Mouse (Mus musculus): ENCODE results near the gene Copa.

The Copa gene

GRCm38 (mm10) chr1:172082899-172083445 lies 643 bp downstream of the Copa start:
- no peak for DNase-seq (ENCODE audit: low read depth, low spot score)

DNA sequence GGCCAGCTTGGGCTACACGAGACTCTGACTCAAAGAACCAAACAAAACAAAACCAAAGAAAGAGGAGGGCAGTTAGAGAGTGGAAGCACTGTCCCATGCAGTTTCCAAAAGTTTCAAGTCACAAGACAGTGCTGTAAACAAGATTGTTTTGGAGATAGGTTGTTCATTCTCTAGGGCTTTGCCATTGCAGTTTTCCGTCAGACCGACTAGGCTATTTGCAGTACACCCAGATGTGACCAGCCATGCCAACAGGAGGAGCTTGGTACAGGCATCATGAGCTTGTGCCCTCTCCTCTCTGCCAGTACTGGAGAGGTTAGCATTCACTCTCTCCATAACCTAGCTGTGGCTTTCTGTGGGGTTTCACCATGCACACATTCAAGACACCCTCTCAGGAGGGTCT lies 11.2 kb downstream of the Copa start:
- no peak for DNase-seq (ENCODE audit: low read depth, low spot score)

DNA sequence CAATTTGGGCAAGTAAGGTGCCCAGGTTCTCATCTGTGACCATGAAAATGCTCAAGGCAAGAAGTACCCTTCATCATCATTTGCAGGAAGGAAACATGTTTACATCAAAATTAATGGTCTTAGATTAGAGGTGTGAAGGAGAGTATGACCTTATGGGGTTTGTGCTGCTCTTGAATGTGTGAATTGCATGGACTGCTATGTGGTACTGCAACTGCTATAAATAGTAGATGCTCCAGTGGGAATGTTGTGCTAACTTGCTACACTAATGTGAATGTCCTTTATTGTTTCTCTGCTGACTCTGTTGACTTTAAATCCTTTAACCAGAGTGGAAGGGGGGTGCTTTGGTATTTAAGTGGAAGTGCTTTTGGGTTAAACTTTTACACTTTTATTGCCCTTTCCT lies 12.0 kb downstream of the Copa start:
- no peak for DNase-seq (ENCODE audit: low read depth, low spot score)

- no peak for DNase-seq (ENCODE audit: low read depth, low spot score)
Measured at GRCm38 (mm10) chr1:172095202-172095601, 12.9 kb downstream of the Copa start.

GRCm38 (mm10) chr1:172099325-172100033 lies 17.1 kb downstream of the Copa start:
- DNase-seq (ENCODE audit: low read depth, low spot score), result no peak

GRCm38 (mm10) chr1:172103619-172104018 lies 21.3 kb downstream of the Copa start:
- no peak for DNase-seq (ENCODE audit: low read depth, low spot score)

DNA sequence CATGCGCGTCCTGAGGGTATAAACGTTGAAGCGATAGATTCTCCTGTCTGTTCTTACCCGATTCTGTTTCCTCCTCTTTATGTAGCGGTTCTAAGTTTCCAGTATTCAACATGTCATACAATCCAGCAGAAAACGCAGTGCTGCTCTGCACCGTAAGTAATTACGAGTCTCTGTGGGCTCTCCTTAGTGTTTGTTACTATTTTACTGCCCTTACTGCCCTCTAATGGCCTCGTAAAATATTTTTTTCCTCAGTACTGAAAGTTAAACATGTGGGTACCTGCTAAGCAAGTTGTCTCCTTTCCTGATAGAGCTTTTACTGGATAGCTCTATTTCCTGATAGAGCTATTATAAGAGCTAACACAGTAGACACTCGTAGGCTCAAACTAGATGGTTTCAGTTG lies 22.8 kb downstream of the Copa start:
- no peak for DNase-seq (ENCODE audit: low read depth, low spot score)

- DNase-seq (ENCODE audit: low read depth, low spot score), result no peak
Measured at GRCm38 (mm10) chr1:172107777-172108477, 25.6 kb downstream of the Copa start.

- no peak for DNase-seq (ENCODE audit: low read depth, low spot score)
Measured at GRCm38 (mm10) chr1:172116948-172117347, 34.6 kb downstream of the Copa start.

DNA sequence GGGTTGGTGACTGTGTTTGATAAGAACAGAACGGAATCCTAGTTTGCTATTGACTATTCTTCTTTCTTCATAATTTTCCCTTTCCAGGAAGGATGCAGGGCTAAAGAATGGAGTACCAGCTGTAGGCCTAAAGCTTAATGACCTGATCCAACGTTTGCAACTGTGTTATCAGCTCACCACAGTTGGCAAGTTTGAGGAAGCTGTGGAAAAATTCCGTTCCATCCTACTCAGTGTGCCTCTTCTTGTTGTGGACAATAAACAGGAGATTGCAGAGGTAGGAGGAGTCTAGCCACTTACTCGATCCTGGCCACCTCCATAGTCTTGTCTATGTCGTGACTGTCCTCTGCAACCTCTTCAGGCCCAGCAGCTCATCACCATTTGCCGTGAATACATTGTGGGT lies 36.8 kb downstream of the Copa start:
- DNase-seq (ENCODE audit: low read depth, low spot score), result no peak

DNA sequence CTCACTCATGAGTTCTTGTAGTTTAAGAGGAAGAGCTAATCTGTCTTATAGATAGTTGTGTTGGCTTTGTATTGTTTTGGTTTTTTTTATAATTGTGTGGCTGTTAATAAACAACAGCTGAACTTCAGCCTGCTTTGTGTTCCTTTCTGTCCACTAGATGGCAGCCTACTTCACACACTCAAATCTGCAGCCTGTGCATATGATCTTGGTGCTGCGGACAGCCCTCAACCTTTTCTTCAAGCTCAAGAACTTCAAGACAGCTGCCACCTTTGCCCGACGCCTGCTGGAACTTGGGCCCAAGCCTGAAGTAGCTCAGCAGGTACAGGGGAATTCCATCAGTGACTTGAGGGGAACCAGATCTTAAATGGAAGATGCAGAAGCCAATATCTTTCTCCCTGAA lies 37.4 kb downstream of the Copa start:
- peak; percentile 39 for DNase-seq (ENCODE audit: low read depth, low spot score)

DNA sequence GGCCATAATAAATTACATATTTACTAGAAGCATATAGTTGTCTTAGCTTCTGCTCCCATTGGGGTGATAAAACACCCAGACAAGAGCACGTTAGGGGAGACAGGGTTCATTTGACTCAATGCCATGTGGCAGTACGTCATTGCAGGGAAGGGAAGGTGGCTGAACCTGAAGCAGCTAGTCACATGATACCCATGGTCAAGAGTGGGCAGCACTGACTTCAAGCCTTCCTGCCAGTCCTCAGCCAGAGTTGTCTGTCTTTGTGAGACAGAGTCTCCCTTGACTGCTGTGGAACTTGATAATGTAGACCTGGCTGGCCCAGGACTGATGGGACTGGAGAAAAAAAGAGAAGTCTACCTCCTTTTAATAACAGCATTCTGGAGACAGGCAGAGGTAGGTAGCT lies 40.3 kb downstream of the Copa start:
- no peak for DNase-seq (ENCODE audit: low read depth, low spot score)

DNA sequence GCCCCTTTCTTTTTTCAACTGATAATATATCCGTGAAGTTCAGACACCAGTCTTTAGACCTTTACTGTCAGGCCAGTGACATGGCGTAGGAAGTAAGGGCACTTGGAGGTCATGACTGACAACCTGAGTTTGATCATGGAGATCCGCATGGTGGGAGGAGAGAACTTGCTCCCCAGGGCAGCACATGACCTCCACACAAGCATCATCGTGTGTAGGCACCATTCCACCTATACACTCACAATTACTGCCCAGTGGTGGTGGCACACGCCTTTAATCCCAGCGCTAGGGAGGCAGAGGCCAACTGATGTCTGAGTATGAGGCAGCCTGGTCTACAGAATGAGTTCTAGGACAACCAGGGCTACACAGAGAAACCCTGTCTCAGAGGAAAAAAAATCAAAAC lies 42.2 kb downstream of the Copa start:
- no peak for DNase-seq (ENCODE audit: low read depth, low spot score)

DNA sequence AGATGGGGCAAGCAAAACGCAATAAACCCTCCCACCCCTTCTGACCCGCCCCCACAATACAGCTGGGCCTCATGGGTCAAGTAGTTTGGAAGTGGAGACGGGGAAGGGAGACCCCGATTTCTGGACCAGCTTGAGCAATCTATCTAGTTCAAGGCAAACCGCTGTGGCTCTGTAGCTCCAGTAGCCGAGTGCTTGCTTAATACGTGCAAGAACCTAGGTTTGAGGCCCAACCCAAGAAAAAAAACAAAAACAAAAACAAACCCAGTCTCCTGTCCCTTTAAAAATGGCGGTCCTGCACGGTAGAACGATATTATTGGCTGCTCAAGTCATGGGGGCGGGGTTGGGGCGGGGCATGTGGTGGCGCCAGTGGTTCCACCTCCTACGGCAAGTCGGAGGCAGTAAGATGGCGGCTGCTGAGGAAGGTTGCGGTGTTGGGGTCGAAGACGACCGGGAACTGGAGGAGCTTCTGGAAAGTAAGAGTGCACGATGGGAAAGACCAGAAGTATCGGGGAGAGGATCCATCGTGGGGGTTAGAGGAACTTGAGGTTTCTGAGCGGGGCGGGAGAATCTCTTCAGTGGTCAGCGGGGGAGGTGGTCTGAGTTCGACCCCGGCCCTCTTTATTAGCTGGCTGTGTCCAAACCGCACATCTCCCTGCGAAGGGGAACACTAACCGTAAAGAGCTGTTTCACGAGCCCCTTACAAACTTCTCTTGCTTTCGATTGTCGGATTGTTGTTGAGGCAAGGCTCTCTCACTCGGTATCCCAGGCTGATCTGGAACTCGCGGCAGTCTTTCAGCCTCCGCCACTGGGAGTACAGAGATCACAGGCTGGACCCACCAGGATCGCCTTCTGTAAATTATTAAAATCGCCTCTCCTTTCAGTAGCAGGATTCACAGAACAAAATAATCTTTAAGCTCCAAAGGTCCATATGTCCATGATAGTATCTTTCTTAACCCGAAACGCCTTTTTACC lies 44.3 kb downstream of the Copa start, which contains the start of gene Pex19:
TSS of gene Pex19 (plus strand) at position 380 of the 972 bp plus-strand sequence.
- DNase-seq (ENCODE audit: low read depth, low spot score), result peak; percentile 82

DNA sequence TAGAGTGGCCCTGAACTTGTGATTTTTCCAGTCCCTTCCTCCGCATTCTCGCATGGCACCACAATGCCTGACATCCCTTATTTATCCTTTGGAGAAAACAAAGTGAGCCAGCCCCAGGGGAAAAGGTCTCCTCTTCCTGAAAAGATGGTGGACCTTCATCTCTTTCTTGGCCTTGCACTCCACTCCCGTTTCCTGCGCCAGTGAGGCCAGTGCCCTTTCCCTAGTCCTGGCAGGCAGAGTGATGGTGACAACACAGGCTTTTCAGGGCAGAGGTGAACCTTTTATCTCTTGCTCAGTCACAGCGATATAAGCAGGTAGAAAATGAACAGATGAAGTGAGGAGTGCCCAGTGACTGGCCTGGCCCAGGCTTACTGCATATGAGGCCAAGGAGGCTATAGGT lies 45.2 kb downstream of the Copa start:
- DNase-seq (ENCODE audit: low read depth, low spot score), result no peak

DNA sequence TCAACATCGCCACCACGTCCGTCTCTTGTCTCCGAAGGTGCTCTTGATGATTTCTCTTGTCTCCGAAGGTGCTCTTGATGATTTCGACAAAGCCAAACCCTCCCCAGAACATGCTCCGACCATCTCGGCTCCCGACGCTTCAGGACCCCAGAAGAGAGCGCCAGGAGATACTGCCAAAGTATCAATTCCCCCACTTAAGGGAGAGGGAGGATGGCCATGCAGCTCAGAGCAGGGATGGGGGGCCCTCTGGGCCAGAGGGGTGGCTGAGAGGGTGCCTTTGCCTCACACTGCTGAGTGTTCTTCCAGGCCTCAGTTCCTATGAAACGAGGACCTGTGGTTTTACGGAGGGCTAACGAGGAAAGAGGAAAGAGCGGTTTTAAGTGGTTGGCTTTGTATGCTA lies 46.2 kb downstream of the Copa start:
- no peak for DNase-seq (ENCODE audit: low read depth, low spot score)

DNA sequence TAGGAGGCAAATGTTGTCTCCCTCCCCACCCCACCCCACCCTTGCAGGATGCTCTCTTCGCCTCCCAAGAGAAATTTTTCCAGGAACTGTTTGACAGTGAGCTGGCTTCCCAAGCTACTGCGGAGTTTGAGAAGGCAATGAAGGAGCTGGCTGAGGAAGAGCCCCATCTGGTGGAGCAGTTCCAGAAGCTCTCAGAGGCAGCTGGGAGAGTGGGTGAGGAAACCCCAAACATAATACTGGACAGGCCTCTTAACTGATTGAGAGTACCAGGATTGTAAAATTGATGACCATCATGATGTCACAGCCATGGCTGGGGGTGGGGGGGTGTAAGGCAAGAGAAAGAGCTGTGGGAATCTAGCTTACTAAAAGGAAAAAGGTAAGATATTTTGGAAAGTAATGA lies 46.8 kb downstream of the Copa start:
- DNase-seq (ENCODE audit: low read depth, low spot score), result no peak

DNA sequence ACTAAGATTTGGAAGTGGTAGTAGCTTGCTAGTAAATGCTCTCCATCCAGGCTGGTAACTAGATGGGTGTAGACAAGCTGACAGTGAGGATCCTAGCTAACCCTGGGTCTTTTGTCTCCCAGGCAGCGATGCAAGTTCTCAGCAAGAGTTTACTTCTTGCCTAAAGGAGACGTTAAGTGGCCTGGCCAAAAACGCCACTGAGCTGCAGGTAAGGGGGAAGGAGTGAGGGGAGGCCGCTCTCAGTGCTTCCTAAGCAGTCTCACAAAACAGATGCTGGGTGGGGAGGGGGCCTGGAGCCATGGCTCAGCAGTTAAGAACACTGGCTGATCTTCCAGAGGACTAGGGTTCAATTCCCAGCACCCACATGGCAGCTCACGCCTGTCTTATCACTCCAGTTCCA lies 47.5 kb downstream of the Copa start:
- DNase-seq (ENCODE audit: low read depth, low spot score), result no peak

DNA sequence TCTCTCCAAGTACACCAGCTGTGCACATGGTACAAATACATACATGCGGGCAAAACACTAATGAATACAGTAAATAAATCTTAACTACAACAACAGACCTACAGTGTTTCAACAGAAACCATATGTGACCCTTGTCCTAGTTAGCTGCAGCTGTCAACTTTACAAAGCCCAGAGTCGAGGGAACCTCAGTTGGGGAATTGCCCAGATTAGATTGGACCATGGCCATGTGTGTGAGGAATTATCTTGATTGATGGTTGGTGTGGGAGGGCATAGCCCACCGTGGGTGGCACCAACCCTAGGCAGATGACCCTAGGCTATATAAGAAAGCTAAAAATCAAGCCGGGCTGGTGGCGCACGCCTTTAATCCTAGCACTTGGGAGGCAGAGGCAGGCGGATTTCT lies 50.0 kb downstream of the Copa start:
- DNase-seq (ENCODE audit: low read depth, low spot score), result no peak

GRCm38 (mm10) chr1:172133535-172133934 lies 51.2 kb downstream of the Copa start:
- no peak for DNase-seq (ENCODE audit: low read depth, low spot score)

- DNase-seq (ENCODE audit: low read depth, low spot score), result no peak
Measured at GRCm38 (mm10) chr1:172134072-172134471, 51.7 kb downstream of the Copa start.

GRCm38 (mm10) chr1:172140160-172140559 lies 57.8 kb downstream of the Copa start:
- DNase-seq (ENCODE audit: low read depth, low spot score), result no peak
